Mouse (Mus musculus) gonadal fat pad, adult 2 months (tissue): ENCODE measurements around the gene Psmb3. TPM values are rescaled to one million over a fixed set of nuclear protein-coding genes. Genes with fewer than 3 reads are reported as not detected.

Source experiments
- DNase-seq: peaks from one replicate; pipeline ENCODE4 v3.0.0-alpha.2; 2012; ENCODE audit warnings: low read depth
- polyA plus RNA-seq: library from polyadenylated mRNA; depleted of rRNA; stranded (reverse); fragments of >200 nt; gene quantifications from 2 replicates; pipeline ENCODE4 v1.2.3, GENCODE M21; 2012

The Psmb3 gene
- polyA plus RNA-seq, 1 experiment: 453 TPM

DNA sequence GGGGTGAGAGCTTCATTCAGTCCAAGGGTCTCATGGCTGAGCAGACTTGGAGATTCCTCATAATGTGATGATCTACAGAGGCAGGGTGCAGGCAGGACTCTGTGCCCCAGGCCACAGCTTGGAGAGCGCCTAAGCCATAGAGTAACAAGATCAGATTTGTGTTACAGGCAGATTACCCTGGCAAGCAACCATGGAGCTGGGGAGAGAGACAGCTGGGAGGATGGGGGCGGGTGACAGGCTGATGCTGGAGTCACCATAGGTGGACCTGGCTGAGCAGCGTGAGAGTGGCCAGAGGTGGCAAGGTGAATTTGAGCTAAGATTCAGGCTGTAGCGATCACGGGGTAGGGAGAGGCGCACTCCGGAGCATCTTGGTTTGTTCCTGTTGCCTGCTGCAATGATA is 35.0 kb upstream of the Psmb3 start:
- DNase-seq: no peak

- no peak for DNase-seq
Observed at GRCm38 (mm10) chr11:97669268-97669667, 33.9 kb upstream of the Psmb3 start.

- no peak for DNase-seq
Observed at GRCm38 (mm10) chr11:97669829-97670228, 33.4 kb upstream of the Psmb3 start.

DNA sequence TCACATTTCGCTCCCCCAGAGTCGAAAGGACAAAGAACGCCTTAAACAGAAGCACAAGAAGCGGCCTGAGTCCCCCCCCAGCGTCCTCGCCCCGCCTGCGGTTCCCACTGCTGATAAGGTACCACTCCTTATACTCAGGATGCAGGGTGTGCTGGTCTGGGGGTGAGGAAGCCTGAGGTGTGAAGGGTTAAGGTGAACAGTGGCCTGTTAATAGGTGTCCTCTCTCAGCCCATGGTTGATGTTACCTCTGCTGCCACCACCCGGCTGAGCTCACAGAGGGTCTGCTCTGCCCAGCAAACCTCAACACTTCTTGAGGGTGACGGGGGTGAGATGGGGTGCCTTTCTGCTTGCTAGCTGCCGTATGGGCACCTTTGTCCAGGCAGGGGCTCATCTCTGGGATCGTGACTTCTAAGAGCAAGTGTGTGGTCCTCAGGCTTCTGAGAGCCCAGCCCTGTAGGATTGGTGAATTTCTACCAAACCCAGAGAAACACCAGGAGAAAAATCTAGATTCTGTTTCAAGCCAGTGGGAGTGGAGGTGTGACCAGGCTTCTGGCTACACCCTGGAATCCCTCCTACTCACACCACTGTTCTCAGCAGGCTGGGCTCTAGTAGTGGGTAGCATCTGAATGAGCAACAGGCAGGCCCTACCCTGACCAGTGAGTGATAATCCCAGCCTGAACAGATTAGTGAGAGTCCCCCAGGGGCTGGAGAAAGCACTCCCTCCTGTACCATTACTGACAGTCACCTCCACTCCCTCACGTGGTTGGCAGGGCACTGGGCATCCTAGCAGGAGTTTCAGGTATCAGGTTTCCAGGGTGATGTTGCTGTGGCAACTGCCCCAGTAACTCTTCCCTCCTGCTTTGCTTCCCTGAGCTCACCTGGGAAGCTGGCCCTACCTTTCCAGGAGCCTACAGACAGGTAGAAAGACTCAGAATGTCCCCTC is 32.7 kb upstream of the Psmb3 start:
- no peak for DNase-seq

- no peak for DNase-seq
Observed at GRCm38 (mm10) chr11:97671177-97671527, 32.0 kb upstream of the Psmb3 start.

- DNase-seq: no peak
Observed at GRCm38 (mm10) chr11:97673148-97673547, 30.1 kb upstream of the Psmb3 start.

DNA sequence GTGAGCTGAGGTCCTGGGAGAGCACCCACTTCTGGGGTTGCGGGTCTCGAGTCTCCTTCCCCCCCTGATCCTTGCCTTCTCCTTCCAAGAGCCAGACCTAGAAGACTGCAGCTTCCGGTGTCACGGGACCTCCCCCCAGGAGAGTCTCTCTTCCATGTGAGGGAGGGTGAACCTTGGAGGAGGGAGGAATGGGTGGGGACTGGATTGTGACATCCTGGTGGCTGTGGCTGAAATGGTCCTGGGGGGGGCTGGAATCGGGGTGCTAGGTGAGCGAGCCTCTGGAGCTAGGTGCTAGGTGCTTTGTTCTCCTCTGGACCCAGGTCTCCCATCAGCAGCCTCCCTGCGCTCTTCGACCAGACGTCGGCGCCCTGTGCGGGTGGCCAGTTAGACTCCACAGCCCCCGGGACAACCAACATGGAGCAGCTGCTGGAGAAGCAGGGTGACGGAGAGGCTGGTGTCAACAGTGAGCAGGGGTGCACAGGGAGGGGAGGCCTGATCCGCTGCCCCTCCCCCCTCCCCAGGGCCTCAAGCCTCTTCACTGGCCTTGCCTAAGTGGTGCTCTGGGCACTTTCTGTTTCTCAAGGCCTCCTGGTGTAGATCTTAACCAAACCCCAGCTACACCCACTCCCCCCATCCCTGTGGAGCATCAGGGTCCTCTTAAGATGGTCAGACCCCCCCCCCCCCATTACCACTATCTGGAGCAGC is 27.0 kb upstream of the Psmb3 start:
- DNase-seq: no peak

GRCm38 (mm10) chr11:97677381-97677780 is 25.8 kb upstream of the Psmb3 start:
- no peak for DNase-seq

GRCm38 (mm10) chr11:97677842-97678241 is 25.4 kb upstream of the Psmb3 start:
- DNase-seq: no peak

DNA sequence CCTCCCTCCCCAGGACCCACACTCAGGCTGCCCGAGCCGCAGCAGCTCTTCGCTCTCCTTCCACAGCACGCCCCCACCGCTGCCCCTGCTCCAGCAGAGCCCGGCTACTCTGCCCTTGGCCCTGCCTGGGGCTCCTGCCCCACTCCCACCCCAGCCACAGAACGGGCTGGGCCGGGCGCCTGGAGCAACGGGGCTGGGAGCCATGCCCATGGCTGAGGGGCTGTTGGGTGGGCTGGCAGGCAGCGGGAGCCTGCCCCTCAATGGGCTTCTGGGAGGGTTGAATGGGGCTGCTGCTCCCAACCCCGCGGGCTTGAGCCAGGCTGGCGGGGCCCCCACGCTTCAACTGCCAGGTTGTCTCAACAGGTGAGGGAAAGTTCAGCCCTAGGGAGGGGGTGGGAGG is 24.9 kb upstream of the Psmb3 start:
- no peak for DNase-seq

GRCm38 (mm10) chr11:97680430-97680829 is 22.8 kb upstream of the Psmb3 start:
- no peak for DNase-seq

GRCm38 (mm10) chr11:97682504-97683055 is 20.6 kb upstream of the Psmb3 start:
- no peak for DNase-seq

GRCm38 (mm10) chr11:97684063-97684680 is 19.0 kb upstream of the Psmb3 start:
- no peak for DNase-seq

DNA sequence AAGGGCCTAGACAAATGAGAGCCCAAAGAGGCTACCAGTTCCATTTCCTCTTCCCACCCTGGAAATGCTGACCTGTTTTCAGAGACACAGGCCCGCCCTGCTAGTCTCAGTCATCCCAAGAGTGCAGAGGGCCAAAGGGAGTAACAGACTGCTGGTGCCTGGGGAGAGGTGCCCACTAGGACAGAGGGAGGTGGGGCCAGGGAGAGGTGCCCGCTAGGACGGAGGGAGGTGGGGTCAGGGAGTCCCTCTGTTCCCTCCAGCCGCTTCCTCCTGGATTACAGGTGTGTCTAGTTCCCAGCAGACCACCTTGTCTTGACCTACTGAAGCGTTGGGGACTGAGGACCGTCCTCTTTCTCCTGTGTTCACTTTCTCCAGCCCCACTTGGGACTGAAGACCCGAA is 18.4 kb upstream of the Psmb3 start:
- DNase-seq: no peak

- DNase-seq: no peak
Observed at GRCm38 (mm10) chr11:97685613-97686321, 17.4 kb upstream of the Psmb3 start, which contains the start of gene Cisd3. Gene Cisd3 (plus strand): TSS chr11:97685826.

DNA sequence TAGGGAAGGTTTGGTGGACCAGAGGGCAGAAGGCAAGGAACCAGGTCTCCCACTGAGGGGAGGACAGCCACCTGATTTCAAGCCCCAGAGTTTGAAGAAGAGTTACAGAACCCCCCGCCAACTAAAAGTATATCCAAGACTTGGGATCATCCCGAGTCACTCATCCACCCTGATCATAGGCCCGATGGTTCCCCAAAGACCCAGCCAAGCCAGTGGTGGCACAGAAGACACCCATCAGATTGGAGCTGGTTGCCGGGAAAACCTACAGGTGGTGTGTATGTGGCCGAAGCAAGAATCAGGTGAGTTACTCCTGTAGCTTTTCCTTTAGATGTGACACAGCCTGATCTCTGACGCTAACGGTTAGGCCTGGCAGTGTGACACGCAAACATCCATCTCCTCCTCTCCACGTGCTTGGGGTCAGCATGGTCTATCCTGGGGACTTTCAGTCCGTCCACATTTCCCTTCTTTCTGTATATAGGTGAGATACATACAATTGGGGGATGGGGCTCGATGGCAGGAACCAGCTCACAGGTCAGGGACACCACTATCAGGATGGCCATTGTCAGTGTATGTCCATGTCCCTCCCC is 16.8 kb upstream of the Psmb3 start:
- no peak for DNase-seq

- DNase-seq: no peak
Observed at GRCm38 (mm10) chr11:97687061-97687460, 16.1 kb upstream of the Psmb3 start.

- no peak for DNase-seq
Observed at GRCm38 (mm10) chr11:97689861-97690260, 13.3 kb upstream of the Psmb3 start.

DNA sequence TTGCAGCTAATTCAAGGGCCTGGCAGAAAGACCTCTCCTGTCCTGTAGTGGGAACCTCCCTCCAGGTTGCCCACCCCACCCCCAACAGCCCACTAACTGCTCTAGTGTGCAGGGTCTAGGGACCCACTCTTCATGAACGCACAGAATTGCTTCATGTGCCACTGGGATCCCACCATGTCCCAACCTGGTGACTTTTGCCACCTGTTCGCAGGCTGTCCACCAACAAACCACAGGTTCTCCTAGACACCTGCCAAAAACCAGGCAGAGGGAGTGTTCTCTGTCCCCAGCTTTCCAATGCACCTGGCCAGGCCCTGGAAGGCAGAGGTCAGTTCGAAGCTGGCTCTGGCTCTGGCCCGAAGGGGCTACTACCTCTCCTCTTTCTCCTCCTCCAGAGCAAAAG is 8.8 kb upstream of the Psmb3 start:
- no peak for DNase-seq

DNA sequence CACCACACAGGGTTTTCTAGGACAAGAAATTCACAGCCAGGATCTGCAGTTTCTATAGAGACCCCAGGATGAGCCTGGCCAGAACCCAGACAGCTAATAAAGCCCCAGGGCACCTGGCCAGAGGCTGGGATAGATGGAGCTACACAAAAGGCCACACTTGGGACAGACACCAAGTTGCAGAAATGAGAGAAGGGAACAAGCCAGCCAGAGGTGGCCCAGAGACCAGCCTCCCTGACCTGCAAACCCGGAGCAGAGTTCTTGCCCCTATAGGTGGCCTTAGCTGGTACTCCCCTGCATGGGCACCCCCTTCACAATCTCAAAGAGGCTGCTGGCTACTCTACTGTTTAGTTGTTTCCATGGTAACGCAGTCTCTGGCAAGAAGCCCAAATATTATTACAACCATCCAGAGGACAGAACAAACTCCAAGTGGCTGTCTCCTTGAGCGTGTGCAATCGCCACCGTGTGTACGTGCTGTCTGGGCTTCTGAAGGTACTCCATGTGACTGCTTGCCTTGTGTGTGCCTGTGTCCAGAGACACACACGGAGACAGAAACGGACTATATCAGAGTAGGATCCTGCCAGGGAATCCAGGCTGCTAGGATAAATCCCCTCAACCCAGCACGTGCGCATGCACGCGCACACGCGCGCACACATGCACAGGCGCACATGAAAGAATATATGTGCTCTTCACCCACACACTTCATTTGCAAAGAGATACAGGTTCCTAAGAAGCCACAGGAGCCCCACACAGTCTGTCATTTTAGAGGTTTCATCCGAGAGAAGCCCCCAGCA is 8.1 kb upstream of the Psmb3 start:
- no peak for DNase-seq
